Mouse (Mus musculus) brain, adult 2 months (tissue): ENCODE measurements around the gene Haus5.
A peak's percentile ranks its signal among the peaks of the same experiment; 100 is the strongest.

Experiments
- DNase-seq: peaks from one replicate; pipeline ENCODE4 v3.0.0; 2011; ENCODE audit warnings: low read depth, low spot score

The Haus5 gene

GRCm38 (mm10) chr7:30664529-30665200 lies at the start of gene Haus5:
Gene Haus5, minus strand, starts transcription at chr7:30664994.
- DNase-seq = peak; percentile 98

- DNase-seq = no peak
Measured at GRCm38 (mm10) chr7:30711942-30712341, 47.1 kb upstream of the Haus5 start, which contains the start of gene Atp4a. Gene Atp4a, plus strand, starts transcription at chr7:30712209.

- DNase-seq = no peak
Measured at GRCm38 (mm10) chr7:30707441-30707840, 42.6 kb upstream of the Haus5 start.

GRCm38 (mm10) chr7:30706214-30706882 lies 41.6 kb upstream of the Haus5 start:
- DNase-seq = no peak

- no peak for DNase-seq
Measured at GRCm38 (mm10) chr7:30698589-30698988, 33.8 kb upstream of the Haus5 start, which contains the start of gene 2200002J24Rik. Gene 2200002J24Rik, plus strand, starts transcription at chr7:30698926.

GRCm38 (mm10) chr7:30698101-30698500 lies 33.3 kb upstream of the Haus5 start:
- DNase-seq = no peak

- peak; percentile 20 for DNase-seq
Measured at GRCm38 (mm10) chr7:30688325-30688724, 23.5 kb upstream of the Haus5 start.

GRCm38 (mm10) chr7:30683425-30683824 lies 18.6 kb upstream of the Haus5 start:
- DNase-seq = no peak

GRCm38 (mm10) chr7:30681897-30682296 lies 17.1 kb upstream of the Haus5 start:
- DNase-seq = no peak

GRCm38 (mm10) chr7:30678263-30678975 lies 13.6 kb upstream of the Haus5 start:
- DNase-seq = peak; percentile 43

- no peak for DNase-seq
Measured at GRCm38 (mm10) chr7:30671480-30671879, 6.7 kb upstream of the Haus5 start, which contains the start of gene Pmis2. Gene Pmis2, minus strand, starts transcription at chr7:30671605.

GRCm38 (mm10) chr7:30669229-30669628 lies 4.4 kb upstream of the Haus5 start:
- peak; percentile 13 for DNase-seq

- DNase-seq = no peak
Measured at GRCm38 (mm10) chr7:30665321-30665720, 527 bp upstream of the Haus5 start.

GRCm38 (mm10) chr7:30649591-30650540 lies 14.9 kb downstream of the Haus5 start, which contains the start of gene Rbm42:
Gene Rbm42, minus strand, starts transcription at chr7:30650317.
- peak; percentile 100 for DNase-seq

- no peak for DNase-seq
Measured at GRCm38 (mm10) chr7:30639083-30639482, 25.7 kb downstream of the Haus5 start.

GRCm38 (mm10) chr7:30636395-30636794 lies 28.4 kb downstream of the Haus5 start:
- DNase-seq = no peak

GRCm38 (mm10) chr7:30635752-30636151 lies 29.0 kb downstream of the Haus5 start, which contains the start of gene Etv2:
Gene Etv2, minus strand, starts transcription at chr7:30635852.
- DNase-seq = no peak

- no peak for DNase-seq
Measured at GRCm38 (mm10) chr7:30634621-30635020, 30.2 kb downstream of the Haus5 start.

GRCm38 (mm10) chr7:30633762-30634412 lies 30.9 kb downstream of the Haus5 start:
- no peak for DNase-seq

- no peak for DNase-seq
Measured at GRCm38 (mm10) chr7:30629013-30629412, 35.8 kb downstream of the Haus5 start.
